Mouse (Mus musculus): ENCODE results near the gene Epor.
A peak's percentile ranks its signal among the peaks of the same experiment; 100 is the strongest.

The Epor gene

GRCm38 (mm10) chr9:21936692-21937570, 26.4 kb downstream of the Epor start, which contains the start of gene Plppr2:
TSS of gene Plppr2 (plus strand) at chr9:21937033.
- DNase-seq = peak; percentile 100

DNA sequence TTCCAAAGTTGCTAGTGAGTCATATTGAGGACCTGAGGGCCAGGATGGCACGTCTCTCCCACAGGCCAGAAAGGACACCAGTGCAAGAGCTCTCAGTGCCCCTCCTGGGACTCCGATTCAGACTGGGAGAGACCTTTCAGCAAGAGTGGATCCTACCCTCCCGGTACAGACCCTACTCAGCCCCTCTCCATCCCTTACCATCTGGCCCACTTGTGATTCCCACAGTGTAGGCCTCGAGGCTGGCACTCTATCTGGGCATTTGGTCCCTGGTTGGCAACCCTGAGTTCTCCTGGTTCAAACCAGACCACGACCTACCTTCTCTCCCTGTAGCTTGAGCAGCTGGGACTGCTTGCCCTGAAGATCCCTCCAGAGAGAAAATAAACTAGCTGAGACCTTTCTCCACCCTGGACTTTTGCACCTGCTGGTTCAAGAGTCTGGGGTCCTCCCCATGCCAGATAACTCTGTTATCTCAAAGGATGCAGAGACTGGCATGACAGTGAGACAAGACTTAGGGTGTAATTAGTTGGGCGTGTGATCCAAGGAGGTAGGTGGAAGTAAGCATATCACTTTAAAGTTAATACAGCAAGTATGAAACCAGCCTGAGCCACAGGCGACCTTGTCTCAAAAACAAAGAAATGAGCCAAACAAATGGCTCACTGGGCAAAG, 27.7 kb downstream of the Epor start:
- DNase-seq = no peak

- peak; percentile 55 to 72 for DNase-seq
Measured at GRCm38 (mm10) chr9:21934021-21934420, 29.3 kb downstream of the Epor start.

GRCm38 (mm10) chr9:21932445-21933137, 30.7 kb downstream of the Epor start:
- DNase-seq = no peak

DNA sequence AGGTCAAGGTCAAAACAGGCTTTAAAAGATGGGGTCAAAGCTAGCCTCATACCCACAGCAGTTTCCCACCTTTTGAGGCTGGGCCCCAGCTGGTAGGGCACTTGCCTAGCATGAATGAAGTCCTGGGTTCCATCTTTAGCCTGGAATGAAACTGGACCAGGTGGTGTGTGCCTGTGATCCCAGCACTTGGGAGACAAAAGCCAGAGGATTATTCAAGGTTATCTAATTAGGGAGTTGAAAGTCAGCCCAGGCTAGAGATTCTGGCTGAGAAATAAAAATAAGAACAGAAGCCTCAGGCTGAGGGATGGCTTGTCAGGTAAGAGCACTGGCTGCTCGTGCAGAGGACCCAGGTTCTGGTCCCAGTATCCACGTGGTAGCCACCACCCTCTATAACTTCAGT, 31.3 kb downstream of the Epor start:
- DNase-seq = no peak

DNA sequence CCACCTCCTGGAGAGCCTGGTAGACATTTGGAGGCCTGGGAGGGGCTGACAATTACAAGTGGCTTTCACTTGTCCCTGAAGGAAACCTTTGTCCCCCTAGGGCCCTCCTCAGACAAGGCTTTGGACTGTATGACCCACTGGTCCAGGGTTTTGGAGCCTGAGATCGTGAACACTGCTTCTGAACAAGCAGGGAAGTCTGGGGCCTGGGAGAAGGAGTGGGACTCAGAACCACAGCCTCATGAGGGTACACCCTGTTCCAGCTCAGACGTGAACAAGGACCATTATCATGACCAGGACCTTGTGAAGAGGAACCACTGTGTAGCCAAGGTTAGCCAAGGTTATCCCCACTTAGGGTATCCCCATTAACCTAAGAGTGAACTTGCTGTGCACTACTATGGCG, 34.1 kb downstream of the Epor start:
- DNase-seq = no peak

- DNase-seq = peak; percentile 92 to 95
Measured at GRCm38 (mm10) chr9:21927208-21927753, 36.0 kb downstream of the Epor start, which contains the start of the genes Ccdc159 and Tmem205. TSS of gene Ccdc159 (plus strand) at chr9:21927471. TSS of gene Tmem205 (minus strand) at chr9:21927556.

GRCm38 (mm10) chr9:21926784-21927183, 36.5 kb downstream of the Epor start:
- DNase-seq = no peak

DNA sequence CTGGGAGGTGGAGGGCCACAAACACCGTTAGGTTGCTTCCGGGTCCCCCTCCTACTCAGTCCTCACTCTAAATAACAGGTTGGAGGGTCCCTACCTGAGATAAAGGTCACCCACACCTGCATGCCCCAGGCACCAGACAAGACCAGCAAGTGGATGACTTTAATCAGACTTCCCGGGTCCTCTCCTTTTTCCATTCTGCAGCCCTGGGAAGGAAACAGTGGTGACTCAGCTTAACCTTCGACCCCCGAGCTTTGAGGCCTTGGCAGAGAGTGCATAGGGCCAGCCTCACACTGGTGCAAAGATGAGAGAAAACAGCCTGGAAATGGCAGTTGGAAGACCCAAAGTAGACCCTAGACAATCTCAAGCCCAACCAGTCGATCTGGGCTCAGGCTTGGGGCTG, 37.2 kb downstream of the Epor start:
- no peak for DNase-seq

- DNase-seq = no peak
Measured at GRCm38 (mm10) chr9:21925506-21925905, 37.8 kb downstream of the Epor start.

GRCm38 (mm10) chr9:21925034-21925433, 38.3 kb downstream of the Epor start:
- DNase-seq = no peak

GRCm38 (mm10) chr9:21924099-21924493, 39.2 kb downstream of the Epor start:
- peak in 1 of 2 experiments; percentile 54 for DNase-seq

GRCm38 (mm10) chr9:21923490-21924098, 39.7 kb downstream of the Epor start:
- DNase-seq = no peak

GRCm38 (mm10) chr9:21923036-21923435, 40.3 kb downstream of the Epor start:
- DNase-seq = no peak

DNA sequence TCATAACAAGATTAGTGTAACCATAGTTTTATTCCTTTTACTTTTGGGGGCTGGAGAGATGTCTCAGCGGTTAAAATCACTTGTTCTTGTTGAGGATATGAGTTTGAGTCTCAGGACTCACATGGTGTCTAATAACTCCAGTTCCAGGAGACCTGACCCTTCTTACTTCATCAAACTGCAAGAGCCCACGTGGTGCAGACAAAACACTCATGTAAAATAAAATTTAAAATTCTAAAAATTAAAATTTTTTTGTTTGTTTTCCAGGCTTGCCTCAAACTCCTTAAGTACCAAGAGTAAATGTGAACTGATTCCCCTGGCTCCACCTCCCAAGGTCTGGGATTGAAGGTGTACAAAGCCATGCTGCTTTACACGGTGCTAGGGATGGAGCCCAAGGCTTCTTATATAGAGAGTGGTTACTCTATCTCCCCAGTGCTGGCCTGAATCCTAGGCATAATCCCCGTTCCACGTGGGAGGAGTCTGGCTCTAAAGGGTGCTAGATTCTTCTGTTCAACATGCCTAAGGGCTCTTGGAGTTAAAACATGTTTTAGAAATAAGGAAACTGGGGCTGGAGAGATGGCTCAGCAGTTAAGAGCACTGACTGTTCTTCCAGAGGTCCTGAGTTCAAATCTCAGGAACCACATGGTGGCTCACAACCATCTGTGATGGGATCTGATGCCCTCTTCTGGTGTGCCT, 44.5 kb downstream of the Epor start:
- no peak for DNase-seq

GRCm38 (mm10) chr9:21918035-21918592, 45.2 kb downstream of the Epor start, which contains the start of gene Rab3d:
TSS of gene Rab3d (minus strand) at chr9:21918192.
- peak; percentile 99 for DNase-seq

DNA sequence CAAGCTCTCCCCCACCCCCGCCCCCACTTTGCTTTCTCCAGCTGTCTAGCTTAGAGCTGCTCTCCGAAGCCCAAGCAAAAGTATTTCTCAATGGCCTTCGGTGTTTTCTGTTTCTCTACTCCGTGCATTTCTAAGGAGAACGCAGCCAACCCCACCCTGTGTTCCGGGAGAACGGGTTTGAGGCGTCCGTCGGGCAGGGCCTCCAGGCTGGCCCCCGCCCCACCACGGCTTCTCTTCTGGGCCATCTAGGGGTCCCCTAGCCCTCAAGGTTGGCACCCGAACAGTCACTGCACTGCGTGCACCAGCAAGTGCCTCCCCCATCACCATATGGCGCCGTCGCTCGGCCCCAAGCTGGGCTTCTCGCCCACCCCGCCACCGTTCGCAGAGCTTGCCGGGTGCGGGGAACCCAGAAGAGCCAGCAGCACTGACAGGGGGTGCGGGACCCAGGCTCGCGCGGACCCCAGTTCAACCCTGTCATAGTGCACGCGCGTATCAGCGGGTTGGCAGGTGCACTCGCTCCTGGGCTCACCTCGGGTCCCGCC, 45.7 kb downstream of the Epor start:
- peak; percentile 85 to 86 for DNase-seq

- peak in 1 of 2 experiments; percentile 42 for DNase-seq
Measured at GRCm38 (mm10) chr9:21916851-21917492, 46.3 kb downstream of the Epor start.

DNA sequence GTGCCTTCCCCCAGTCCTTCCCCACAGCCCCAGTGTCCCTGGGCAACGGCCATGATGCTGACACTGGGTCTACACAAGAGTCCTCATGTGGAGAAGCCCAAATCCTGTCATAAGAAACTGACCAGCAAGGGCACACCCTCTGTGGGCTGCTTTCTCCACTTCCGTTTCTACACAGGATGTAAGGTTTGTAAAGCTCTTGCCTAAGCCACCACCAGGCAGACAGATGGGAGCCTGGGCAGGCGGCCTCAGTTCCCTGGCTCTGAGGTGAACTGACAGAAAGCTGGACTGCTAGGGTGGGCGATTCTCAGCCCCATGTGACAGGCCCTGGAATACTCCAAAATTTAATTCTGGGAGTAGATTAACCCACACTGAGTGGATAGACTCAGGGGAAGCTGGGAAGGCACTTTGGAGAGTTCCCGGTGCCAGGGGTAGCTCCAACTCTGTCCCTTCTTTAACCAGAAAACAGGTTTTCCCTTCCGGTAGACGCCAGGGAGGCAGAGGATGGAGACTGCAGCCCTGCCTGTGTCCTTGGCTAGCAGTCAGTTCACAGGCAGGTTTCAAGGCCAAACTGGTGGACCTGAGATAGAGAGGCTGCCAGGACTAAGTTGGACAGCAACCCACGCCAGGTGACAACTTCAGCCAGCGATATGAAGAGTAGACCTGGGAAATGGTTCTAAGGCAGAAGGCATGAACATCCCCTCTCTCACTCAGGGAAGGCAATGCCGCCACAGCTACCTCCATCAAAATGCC, 53.7 kb downstream of the Epor start:
- peak; percentile 60 to 68 for DNase-seq

Measured in cerebellum, postnatal 10 days (tissue).